Comparison of ENCODE assay signal across 8 mouse cellular contexts in the genomic region with DNA sequence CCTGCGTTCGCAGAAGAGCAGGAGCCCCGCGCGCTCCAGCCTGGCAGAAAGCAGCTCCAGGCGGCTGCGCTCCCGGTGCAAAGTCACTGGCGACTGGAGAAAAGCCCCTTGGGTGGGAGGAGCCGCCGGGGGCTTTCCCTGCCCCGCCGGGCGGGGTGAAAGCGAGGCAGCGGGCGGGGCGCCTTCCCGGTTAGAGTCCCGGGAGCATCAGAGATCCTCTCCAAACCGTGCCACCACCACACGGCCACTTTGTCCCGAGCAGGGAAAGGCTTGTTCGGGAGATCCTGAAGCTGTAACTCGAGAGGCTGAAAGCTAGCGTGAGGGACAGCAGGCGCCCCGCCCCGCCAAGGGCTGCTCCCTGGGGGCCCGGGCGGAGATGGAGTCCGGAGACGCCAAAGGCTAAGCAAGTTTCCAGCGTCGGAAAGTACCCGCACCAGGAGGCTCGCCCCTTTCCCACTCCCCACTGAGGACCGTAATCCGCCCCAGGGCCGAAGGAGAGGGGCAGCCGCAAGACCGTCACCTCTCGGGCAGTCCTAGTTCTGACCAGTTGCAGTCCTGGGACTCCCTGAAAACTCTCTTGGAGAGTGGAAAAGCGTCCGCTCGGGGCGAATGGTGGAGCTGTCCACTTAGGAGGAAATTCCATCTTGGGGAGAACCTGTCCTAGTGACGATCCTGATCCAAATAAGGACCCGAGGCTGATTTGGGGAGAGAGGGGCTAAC. TPM values are rescaled to one million over a fixed set of nuclear protein-coding genes. Genes with fewer than 3 reads are reported as not detected.
DNase-seq lines count a peak whose midpoint lies in the region; ATAC-seq and TF ChIP-seq lines count a peak whose summit lies in the region.

A gene (minus strand): TSS at position 246 of the 720 bp plus-strand sequence.

- peak within 1 kb of the TSS; percentile 51 for H3K9ac ChIP-seq in hindbrain, postnatal 0 days (replicated peaks; ENCODE audit: low read length)

- H3K27me3 ChIP-seq in hindbrain, postnatal 0 days (ENCODE audit: insufficient read depth, low read length), result peaks cover 13% of the 10 kb centered on the region; the same call in 1 of the 2 replicates
- H3K27me3 ChIP-seq in megakaryocyte, embryonic 14.5 days (replicated peaks), result peaks cover 40% of the 10 kb centered on the region
- peaks cover 8% of the 10 kb centered on the region; the same call in 1 of the 2 replicates for H3K27me3 ChIP-seq in spleen, adult 2 months (ENCODE audit: control insufficient read depth, insufficient read depth, low read length)

- ATAC-seq in hindbrain, postnatal 0 days, result peak; percentile 44; the same call in 1 of the 2 replicates

- no peaks in the 10 kb centered on the region for H3K9me3 ChIP-seq in hindbrain, postnatal 0 days (ENCODE audit: low read length)
- peaks cover 4% of the 10 kb centered on the region; the same call in 1 of the 2 replicates for H3K9me3 ChIP-seq in megakaryocyte, embryonic 14.5 days

- peak within 1 kb of the TSS; percentile 72 for H3K4me3 ChIP-seq in bone marrow, adult 2 months (replicated peaks; ENCODE audit: control insufficient read depth, low read depth, low read length)
- peak within 1 kb of the TSS; percentile 61 for H3K4me3 ChIP-seq in hindbrain, postnatal 0 days (ENCODE audit: low read length)
- peak within 1 kb of the TSS; percentile 98 for H3K4me3 ChIP-seq in megakaryocyte, embryonic 14.5 days (replicated peaks)
- H3K4me3 ChIP-seq in spleen, adult 2 months (ENCODE audit: extremely low read depth, insufficient read depth, insufficient read length), result peak within 1 kb of the TSS; percentile 60

- H3K36me3 ChIP-seq in hindbrain, postnatal 0 days (ENCODE audit: insufficient read depth, low read length), result no peaks in the 10 kb centered on the region
- H3K36me3 ChIP-seq in megakaryocyte, embryonic 14.5 days (replicated peaks; ENCODE audit: low read length), result peaks cover 16% of the 10 kb centered on the region
- no peaks in the 10 kb centered on the region for H3K36me3 ChIP-seq in spleen, adult 2 months (ENCODE audit: control insufficient read depth, insufficient read depth, low read length)

- peak within 1 kb of the TSS; percentile 91 for H3K27ac ChIP-seq in bone marrow, adult 2 months (ENCODE audit: control insufficient read depth, insufficient read depth, low read depth, low read length, poor library complexity)
- no peak within 1 kb of the TSS for H3K27ac ChIP-seq in hindbrain, postnatal 0 days
- H3K27ac ChIP-seq in spleen, adult 2 months (ENCODE audit: insufficient read depth, low read length), result no peak within 1 kb of the TSS

- no peak for TF ChIP-seq CTCF in bone marrow, adult 2 months (IDR thresholded peaks at IDR 0.05; ENCODE audit: control insufficient read depth, insufficient read depth, low read length)
- TF ChIP-seq CTCF in hindbrain, postnatal 0 days (IDR thresholded peaks at IDR 0.05; ENCODE audit: low read depth), result no peak
- TF ChIP-seq CTCF in spleen, adult 2 months (IDR thresholded peaks at IDR 0.05; ENCODE audit: extremely low read depth, insufficient read depth, insufficient read length, insufficient replicate concordance), result no peak

- H3K4me2 ChIP-seq in hindbrain, postnatal 0 days (ENCODE audit: low read depth, low read length), result peak within 1 kb of the TSS; percentile 100

- no peak for TF ChIP-seq POLR2A in bone marrow, adult 2 months (IDR thresholded peaks at IDR 0.05; ENCODE audit: borderline replicate concordance, control insufficient read depth, low read depth, low read length)
- no peak for TF ChIP-seq POLR2A in spleen, adult 2 months (IDR thresholded peaks at IDR 0.05; ENCODE audit: low read depth, low read length)

- WGBS in bone marrow, adult 2 months, result 8% methylated on average over 49 of the region's 49 CpGs
- WGBS in hindbrain, postnatal 0 days, result under 1% methylated on average over 46 of the region's 49 CpGs
- 9% methylated on average over 49 of the region's 49 CpGs for WGBS in spleen, adult 2 months

- intact Hi-C loops in gastrocnemius, postnatal 14 days (cut with DNase I; ENCODE audit: low total_unique reads), result no loop called here
- intact Hi-C loops in left cerebral cortex, postnatal 36 days (cut with DNase I), result loop anchor here (2.0 to 5.0 kb wide), 2 partner anchors 25 to 50 kb away; no protein-coding TSS in a partner anchor

- no peaks in the 10 kb centered on the region; the same call in 1 of the 2 replicates for H3K4me1 ChIP-seq in bone marrow, adult 2 months (ENCODE audit: control insufficient read depth, insufficient read depth, low read length)
- H3K4me1 ChIP-seq in hindbrain, postnatal 0 days (ENCODE audit: insufficient read depth, low read length), result peaks cover 16% of the 10 kb centered on the region
- H3K4me1 ChIP-seq in megakaryocyte, embryonic 14.5 days, result peaks cover 71% of the 10 kb centered on the region
- peaks cover 11% of the 10 kb centered on the region; the same call in 1 of the 2 replicates for H3K4me1 ChIP-seq in spleen, adult 2 months (ENCODE audit: control insufficient read depth, insufficient read depth, insufficient read length)

- DNase-seq in adrenal gland, adult (ENCODE audit: inconsistent age in 2 of 2, low spot score in 1 of 2), result peak; percentile 52 to 77
- DNase-seq in adrenal gland, adult 8-10 months, result no peak
- DNase-seq in gastrocnemius, postnatal 14 days, result peak; percentile 50
- DNase-seq in hindbrain, postnatal 0 days (ENCODE audit: low spot score), result peak; percentile 26
- peak; percentile 68 to 80 for DNase-seq in left cerebral cortex, postnatal 36 days (ENCODE audit: low spot score in 2 of 2)
- DNase-seq in spleen, adult 2 months (ENCODE audit: low read depth in 1 of 2, low spot score in 2 of 2), result peak in 1 of 2 experiments; percentile 55

RNA-seq across cellular contexts. Expression of the gene that starts here (rescaled TPM):
- 1 to 10 TPM; 1.1 to 3.8 (median 2.7) TPM for total RNA-seq in adrenal gland, adult 8-10 months (2022)
- polyA plus RNA-seq in bone marrow, adult 2 months (2011; ENCODE audit: insufficient read depth, insufficient read length, low replicate concordance, missing spikeins), result 1.2 and 3.9 TPM in 2 replicates
- 1 to 10 TPM; 5.3 to 6.3 TPM for total RNA-seq in gastrocnemius, postnatal 14 days (2021)
- total RNA-seq in hindbrain, postnatal 0 days (2014; rRNA removed), result 1.6 and 3.3 TPM in 2 replicates
- polyA plus RNA-seq in hindbrain, postnatal 0 days (2015; fragmentation: Nextera tagmentation; extraction: Ambion mirVana), result 1.2 and 1.6 TPM in 2 replicates
- total RNA-seq in left cerebral cortex, postnatal 36 days (2021), result 10 to 100 TPM; 70.4 to 76.4 TPM
- 6.1 and 23.0 TPM in 2 replicates for polyA plus RNA-seq in megakaryocyte, embryonic 14.5 days (2012; ENCODE audit: insufficient read depth, low replicate concordance)
- polyA plus RNA-seq in spleen, adult 2 months (2012; rRNA removed), result 3.7 and 8.1 TPM in 2 replicates

Comparison
In these comparisons a context has a peak if more than half of its experiments do, and no peak if none do; other contexts are left out.
1. RNA of the gene that starts here (total RNA-seq): 70.4 to 76.4 TPM in left cerebral cortex, postnatal 36 days; 5.3 to 6.3 TPM in gastrocnemius, postnatal 14 days, 1.1 to 3.8 TPM in adrenal gland, adult 8-10 months and 1.6 to 3.3 TPM in hindbrain, postnatal 0 days; every median in the first group is over 4 times any median in the second.
2. Peak in every context shown above with its lines, with median percentiles within 50 percentile points of each other: H3K4me3 ChIP-seq.